Mouse (Mus musculus): ENCODE data around the gene Zrsr1. TPM values are rescaled to one million over a fixed set of nuclear protein-coding genes. Genes with fewer than 3 reads are reported as not detected.

Zrsr1 gene
- total RNA-seq, 4 experiments from 2014 or later = 19.1 to 29.4 (median 20.6) TPM

DNA sequence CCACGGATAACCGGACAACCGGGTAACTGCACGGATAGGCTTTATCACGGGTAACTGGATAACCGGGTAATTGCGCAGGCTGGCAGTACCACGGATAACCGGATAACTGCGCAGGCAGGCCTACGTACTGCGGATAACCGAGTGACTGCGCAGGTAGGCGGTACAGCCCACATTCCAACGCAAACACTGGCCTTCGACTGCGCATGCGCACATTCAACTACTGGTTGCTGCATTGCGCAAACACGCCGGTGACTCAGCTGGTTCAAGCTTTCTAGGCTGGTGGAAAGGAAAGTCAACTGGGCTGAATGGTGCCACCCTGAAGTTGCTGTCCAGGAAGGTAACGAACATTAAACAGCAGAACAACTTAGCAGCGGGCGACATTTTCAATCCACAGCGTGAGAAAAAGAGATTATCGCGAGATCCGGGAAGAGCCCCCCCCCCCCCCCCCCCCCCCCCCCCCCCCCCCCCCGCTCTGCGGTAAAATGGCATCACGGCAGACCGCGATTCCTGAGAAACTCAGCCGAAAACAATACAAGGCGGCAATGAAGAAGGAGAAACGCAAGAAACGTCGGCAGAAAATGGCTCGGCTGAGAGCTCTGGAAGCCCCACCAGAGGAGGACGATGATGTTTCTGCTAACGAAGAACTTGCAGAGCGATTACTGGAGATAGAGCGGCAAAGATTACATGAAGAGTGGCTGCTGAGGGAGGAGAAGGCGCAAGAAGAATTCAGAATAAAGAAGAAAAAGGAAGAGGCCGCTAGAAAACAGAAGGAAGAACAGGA lies 1.1 kb downstream of the Zrsr1 start:
- DNase-seq (ENCODE audit: low spot score) = peak; percentile 84

DNA sequence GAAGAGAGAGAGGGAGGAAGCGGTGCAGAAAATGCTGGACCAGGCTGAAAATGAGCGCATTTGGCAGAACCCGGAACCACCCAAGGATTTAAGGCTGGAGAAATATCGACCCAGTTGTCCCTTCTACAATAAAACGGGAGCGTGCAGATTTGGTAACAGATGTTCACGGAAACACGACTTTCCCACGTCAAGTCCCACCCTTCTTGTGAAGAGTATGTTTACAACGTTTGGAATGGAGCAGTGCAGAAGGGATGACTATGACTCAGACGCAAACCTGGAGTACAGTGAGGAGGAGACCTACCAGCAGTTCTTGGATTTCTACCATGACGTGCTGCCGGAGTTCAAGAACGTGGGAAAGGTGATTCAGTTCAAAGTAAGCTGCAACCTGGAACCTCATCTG lies 1.8 kb downstream of the Zrsr1 start:
- DNase-seq (ENCODE audit: low spot score) = no peak

- no peak for DNase-seq (ENCODE audit: low spot score)
Observed at GRCm38 (mm10) chr11:22978215-22978614, 6.4 kb downstream of the Zrsr1 start.

GRCm38 (mm10) chr11:22978711-22979110 lies 6.9 kb downstream of the Zrsr1 start:
- DNase-seq (ENCODE audit: low spot score) = no peak

GRCm38 (mm10) chr11:22979221-22979620 lies 7.4 kb downstream of the Zrsr1 start:
- no peak for DNase-seq (ENCODE audit: low spot score)

DNA sequence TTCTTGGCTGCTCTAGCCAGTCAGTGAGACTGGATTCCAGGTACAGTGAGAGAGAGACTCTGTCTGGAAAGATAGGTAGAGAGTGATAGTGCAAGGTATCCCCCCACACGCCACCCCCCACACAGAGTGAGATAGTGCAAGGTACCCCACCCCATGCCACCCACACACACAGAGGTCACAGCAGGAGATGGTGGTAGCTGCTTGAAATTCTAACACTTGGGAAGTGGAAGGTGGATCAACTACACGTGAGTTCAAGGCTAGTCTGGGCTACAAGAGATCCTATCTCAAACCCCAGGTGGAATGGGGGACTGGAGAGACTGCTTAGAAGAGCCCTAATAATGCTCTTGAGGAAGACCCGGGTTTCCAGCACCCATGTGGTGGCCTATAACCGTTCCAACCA lies 9.2 kb downstream of the Zrsr1 start:
- no peak for DNase-seq (ENCODE audit: low spot score)

GRCm38 (mm10) chr11:22981543-22981950 lies 9.7 kb downstream of the Zrsr1 start:
- DNase-seq (ENCODE audit: low spot score) = no peak

DNA sequence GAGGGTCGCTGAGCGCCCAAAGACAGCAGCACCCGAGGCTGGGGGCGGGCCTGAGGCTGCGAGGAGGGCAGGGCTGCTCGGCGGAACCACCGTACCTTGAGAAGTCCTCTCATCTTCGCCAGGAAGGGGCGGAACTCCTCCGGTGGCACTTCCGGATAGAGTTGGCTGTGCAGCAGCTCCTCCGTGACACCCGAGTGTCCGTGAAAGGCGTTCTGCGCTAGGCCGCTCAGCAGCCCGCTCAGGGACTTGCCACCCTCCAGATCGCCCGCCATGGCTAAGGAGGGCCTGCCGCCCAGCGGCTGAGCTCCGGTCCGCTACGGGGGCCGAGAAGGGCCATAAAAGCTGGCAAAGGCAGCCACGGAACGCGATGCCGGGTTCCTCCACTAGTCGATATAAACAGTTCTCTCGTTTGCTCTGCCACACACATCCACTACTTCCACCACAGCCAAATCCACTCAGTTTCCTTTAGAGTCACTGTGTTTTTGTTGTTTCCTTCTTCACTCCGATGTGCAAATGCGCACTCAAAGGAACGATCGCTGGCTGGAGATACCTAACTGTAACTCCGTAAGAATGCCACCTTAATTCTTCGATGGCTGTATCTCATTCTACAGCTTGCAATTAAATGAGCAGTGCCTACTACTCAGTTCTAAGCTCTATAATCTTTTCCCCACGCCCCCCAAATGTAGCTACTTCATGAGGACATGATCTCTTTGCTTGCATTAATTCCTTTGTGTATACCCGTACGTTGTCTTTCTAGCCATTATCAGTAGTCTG lies 10.4 kb downstream of the Zrsr1 start, which contains the start of the genes Gm28048 and Commd1:
Gm28048 (minus strand) TSS at position 107 of the 774 bp plus-strand sequence.
Commd1 (minus strand) TSS at position 399 of the 774 bp plus-strand sequence.
- peak; percentile 96 for DNase-seq (ENCODE audit: low spot score)

DNA sequence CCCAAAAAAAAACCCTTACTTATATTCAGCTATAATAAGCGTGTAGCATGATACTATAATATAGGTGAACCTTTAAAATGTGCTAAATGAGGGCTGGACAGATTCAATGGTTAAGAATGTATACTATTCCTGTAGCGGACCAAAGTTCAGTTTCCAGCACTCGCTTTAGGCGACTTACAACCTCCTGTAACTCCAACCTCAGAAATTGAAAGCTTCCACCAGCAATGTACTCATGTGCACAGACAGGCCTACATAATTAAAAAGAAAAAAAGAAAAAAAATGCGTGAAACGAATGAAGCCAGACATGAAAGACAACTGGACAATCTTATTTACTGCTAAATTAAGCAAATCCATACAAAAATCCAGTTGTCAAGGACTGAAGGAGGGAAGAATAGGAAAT lies 11.0 kb downstream of the Zrsr1 start:
- no peak for DNase-seq (ENCODE audit: low spot score)

- no peak for DNase-seq (ENCODE audit: low spot score)
Observed at GRCm38 (mm10) chr11:22985510-22985909, 13.7 kb downstream of the Zrsr1 start.

DNA sequence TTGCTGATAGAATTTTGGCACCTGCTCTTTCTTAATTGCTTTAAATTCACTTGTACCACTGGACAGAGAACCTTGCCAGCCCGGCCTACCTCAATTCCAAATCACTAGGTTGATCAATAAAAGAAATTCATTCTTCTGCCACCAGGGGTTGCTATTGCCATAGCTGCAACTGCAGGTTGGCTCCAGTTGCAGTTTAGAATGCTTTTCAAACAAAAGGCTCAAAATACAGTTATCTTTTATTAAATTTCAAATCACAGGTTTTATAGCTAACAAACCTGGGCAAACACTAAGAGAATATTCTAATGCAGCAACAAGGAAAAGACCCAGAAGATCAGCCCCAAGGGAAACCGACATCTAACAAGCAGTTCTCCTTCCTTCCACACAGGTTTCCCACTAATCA lies 15.6 kb downstream of the Zrsr1 start:
- peak; percentile 78 for DNase-seq (ENCODE audit: low spot score)

DNA sequence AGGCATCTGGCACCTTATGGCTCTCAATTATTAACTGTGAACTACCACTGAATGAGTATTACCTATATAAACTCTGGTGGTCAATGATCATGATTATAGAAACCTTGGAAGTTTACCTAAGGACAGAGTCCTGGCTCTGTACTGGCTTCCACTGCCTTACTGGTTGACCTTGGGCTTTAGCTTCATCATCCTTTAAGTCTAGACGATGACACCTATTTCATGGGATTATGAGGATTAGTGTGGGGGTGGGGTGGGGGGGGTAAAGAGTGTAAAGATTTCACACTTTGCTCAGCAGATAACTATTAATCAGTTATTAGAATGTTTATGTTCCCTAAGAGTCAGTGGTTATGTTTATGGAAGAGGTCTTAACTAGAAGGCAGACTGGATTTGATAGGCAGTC lies 18.0 kb downstream of the Zrsr1 start:
- DNase-seq (ENCODE audit: low spot score) = no peak

DNA sequence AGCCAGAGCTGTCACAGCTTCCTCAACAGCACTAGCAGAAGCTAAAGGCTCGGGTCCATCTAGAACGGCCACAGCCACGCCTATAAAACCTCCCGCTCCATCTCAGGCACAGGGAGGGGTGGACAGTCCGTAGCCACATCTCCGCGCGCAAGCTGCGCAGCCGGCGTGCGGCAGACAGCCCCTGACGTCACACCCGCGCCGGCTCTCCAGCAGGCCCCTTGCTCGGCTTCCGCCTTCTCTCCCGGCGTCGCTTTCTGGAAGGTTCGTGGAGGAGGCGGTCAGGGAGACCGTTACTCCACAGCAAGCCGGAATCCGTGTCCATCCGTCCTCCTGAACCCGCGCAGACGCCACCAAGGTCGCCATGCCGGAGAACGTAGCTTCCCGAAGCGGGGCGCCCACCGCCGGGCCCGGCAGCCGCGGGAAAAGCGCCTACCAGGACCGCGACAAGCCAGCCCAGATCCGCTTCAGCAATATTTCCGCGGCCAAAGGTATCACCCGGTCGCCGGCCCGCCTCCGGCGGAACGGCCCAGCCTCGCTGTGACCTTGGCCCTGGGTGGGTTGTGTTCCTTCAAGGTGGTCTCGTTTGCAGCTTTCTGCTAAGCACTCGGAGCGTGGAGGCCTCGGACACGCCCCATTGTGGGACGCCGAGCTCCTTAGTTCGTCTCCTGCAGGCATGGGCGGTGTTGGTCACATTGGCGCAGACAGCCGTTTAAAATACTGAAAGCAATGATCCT lies 18.8 kb downstream of the Zrsr1 start, which contains the start of gene Cct4:
Cct4 (plus strand) TSS at position 127 of the 734 bp plus-strand sequence.
- peak; percentile 93 for DNase-seq (ENCODE audit: low spot score)

DNA sequence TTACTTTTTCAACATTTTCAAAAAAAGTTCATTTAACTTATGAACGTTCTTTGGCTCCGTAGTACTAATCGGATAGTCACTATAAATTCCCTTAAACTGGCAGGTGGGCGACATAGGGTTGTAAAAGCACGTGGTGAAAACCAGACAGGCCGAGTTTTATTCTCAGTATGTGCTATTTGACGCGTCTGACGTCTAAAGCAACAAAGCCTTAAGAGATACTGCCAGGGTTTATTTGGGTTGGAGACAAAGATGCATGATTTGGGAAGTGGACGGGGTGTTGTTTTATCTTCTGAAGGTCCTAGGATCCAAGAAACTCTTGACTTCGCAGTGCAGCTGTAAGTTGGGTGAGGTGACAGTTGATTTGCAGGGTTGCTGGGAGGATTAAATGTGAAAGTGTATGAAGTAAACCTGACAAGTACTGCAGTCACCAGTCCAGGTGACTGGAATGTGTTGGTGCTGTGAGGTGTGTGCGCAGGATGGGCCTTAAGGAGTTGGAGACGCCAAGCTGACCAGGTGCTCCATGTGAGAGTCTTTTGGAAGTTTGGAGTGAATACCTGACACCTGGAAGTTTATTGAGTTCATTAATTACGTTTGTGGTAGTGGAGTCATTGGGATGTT lies 19.5 kb downstream of the Zrsr1 start:
- DNase-seq (ENCODE audit: low spot score) = no peak

- DNase-seq (ENCODE audit: low spot score) = no peak
Observed at GRCm38 (mm10) chr11:22994271-22994670, 22.5 kb downstream of the Zrsr1 start.

DNA sequence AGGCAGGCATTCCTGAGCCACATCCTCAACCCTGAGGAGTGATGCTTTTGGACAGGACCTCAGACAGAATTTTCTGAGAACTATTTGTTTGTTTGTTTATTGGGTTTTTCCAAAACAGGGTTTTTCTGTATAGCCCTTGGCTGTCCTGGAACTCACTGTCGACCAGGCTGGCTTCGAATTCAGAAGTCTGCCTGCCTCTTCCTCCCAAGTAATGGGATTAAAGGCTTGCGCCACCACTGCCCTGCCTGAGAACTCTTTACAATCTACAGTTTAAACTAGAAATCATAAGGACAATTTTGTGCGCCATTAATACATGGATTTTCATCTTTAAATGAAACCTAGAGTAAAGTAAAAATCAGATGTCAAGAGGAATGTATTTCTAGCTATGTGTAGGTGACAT lies 23.7 kb downstream of the Zrsr1 start:
- no peak for DNase-seq (ENCODE audit: low spot score)

DNA sequence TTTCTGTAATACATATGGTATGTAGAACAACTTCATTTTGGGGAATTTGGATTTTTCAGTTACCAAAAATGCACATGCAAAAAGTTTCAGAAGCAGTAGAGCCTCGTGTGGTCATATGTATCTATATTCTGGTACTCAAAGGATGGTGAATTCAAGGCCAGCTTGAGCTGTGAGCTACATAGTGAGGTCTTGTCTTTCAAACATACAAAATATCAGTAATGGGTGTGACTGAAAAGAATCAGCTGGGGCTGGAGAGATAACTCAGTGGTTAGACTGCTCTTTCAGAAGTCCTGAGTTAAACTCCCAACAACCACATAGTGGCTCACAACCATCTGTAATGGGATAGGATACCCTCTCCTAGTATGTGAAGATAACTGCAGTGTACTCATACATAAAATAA lies 26.5 kb downstream of the Zrsr1 start:
- DNase-seq (ENCODE audit: low spot score) = no peak

DNA sequence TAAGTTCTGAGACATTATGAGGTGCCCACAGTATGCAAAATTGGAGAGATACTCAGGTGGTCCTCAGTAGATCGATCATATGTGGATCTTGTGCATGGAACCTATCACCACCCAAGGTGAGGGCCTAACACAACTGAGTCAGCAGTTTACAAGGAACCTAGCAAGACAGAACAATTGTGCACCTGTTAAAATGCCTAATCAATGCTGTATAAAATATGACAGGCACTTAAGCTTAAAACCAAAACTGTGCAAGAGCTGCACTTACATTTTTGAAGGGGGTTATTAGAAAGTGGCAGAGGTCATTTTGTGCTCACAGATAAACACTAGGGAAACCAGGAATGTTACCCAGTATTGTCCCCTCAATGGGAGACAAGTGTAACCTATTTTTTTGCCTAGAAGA lies 33.5 kb downstream of the Zrsr1 start:
- no peak for DNase-seq (ENCODE audit: low spot score)

- no peak for DNase-seq (ENCODE audit: low spot score)
Observed at GRCm38 (mm10) chr11:23007166-23007480, 35.3 kb downstream of the Zrsr1 start.

- DNase-seq (ENCODE audit: low spot score) = peak; percentile 97
Observed at GRCm38 (mm10) chr11:23007481-23008180, 35.8 kb downstream of the Zrsr1 start, which contains the start of gene Fam161a. Fam161a (plus strand) TSS chr11:23007531.
